Mouse (Mus musculus): ENCODE measurements around the gene Tbc1d10c.

Tbc1d10c gene

DNA sequence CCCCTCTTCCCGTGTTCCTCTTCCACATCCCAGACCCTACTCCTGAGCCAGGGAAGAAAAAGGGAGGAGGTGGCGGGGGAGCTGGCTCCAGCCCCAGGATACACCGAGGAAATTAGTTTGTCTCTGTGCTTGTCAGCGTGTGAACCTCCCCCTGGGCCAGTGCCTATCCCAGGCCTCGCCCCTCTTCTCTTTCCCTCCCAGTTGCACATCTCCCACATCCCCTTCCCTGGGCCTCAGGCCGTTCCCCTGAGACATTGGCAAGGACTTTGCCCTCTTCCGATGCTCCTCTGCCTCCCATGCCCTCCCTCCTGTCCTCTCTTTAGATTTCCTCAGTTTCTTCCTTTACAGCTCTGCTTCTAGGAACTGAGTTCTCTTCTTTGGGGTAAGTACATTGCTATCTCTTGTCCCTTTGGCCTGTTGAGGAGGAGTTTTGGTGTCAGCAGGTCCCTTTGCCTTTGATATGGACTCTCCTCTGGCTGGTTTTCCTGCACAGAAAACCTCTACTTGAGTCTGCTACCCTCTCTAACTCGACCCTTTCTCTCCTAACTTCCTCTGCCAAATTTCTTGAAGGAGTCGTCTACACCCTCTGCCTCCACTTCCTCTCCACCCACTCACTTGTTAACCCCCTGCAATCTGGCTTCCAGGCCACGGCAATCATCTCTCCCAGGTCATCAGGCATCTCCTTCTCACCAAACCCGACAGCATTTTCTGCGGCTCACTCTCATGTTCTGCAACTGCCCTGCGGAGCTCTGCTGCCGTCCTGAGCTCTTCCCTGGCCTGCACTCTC lies 30.1 kb upstream of the Tbc1d10c start:
- CTCF ChIA-PET = interaction anchor here in 3 of 4 experiments (0.9 to 5.5 kb wide), 3 partner anchors 8 to 14 kb away, joined by 3 to 33 read pairs (median 3); no protein-coding TSS in a partner anchor

DNA sequence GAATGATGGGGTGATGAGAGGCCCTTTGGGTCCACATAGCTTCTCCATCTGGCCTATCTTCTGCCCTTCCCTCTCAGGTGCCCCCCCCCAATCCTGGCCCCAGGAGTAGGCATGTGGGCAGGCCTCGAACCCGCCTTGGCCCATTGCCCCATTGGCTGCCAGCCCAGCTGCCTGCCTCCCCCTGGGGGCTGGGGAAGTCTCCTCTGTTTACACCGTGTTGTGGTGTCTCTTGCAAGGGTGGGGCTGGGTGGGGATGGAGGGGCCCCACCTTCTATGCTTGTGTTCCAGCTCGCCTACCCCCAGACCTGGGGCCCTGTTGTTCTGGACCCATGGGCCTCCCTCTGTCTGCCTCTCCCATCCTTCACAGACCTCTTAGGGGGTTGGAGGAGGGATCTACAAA lies 29.3 kb upstream of the Tbc1d10c start:
- POLR2A ChIA-PET = interaction anchor here (0.5 to 2.4 kb wide), 11 partner anchors 8 to 173 kb away, joined by 3 to 6 read pairs (median 4); partner anchors contain the start of gene Pold4 (in 1 of the 4)

More for the DNA sequence above, 30.1 kb upstream of the Tbc1d10c start:
- POLR2A ChIA-PET = interaction anchor here in 3 of 4 experiments (0.5 to 2.4 kb wide), 5 partner anchors 9 to 183 kb away, joined by 3 to 6 read pairs (median 4); partner anchors contain the start of genes Gstp1 (in 1 of the 3) and Pold4 (in 1 of the 3)

DNA sequence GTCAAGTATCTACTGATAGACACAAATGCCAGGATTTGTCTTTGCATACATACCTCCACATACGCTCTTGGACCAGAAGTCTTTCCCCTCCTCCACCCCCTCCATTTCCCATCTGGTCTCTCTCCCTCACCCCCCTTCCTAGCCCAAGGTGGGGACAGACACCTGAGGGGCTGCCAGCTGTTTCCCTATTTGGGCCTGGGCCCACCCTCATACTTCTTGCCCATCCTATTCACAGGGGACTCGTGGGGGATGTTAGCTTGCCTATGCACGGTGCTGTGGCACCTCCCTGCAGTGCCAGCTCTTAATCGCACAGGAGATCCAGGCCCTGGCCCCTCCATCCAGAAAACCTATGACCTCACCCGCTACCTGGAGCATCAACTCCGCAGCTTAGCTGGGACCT lies 28.9 kb upstream of the Tbc1d10c start:
- POLR2A ChIA-PET = interaction anchor here (0.6 to 5.2 kb wide), 12 partner anchors 8 to 172 kb away, joined by 3 to 27 read pairs (median 4); partner anchors contain the start of genes Pold4 (in 1 of the 4) and Rad9a (in 1 of the 4)
- CTCF ChIA-PET = interaction anchor here in 2 of 4 experiments (1.1 to 5.5 kb wide), 4 partner anchors 9 to 14 kb away, joined by 3 to 33 read pairs (median 14); no protein-coding TSS in a partner anchor

More for the DNA sequence above, 29.3 kb upstream of the Tbc1d10c start:
- CTCF ChIA-PET = interaction anchor here in 2 of 4 experiments (1.1 to 5.5 kb wide), 3 partner anchors 8 to 14 kb away, joined by 3 to 33 read pairs (median 4); no protein-coding TSS in a partner anchor

DNA sequence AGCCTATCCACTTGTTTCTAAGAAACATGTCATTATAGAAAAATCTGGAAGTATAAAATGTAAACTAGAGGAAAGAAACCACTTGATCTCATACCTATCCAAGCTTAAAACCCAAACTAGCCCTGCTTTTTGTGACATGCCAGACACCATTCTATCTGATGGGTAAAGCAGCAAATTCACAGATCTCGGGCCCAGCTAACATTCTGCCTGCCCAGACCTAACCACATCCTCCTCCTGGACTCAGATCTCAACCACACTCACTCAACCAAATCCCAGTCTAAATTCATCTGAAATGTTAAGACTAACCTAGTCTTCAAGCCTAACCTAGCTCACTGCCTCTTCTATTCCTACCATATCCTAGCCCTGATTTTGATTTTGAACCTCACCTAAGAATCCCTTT lies 27.7 kb upstream of the Tbc1d10c start:
- ChIA-PET POLR2A (interaction anchor here in 3 of 4 experiments (0.9 to 5.2 kb wide), 8 partner anchors 9 to 81 kb away, joined by 3 to 27 read pairs (median 4); partner anchors contain the start of genes Pold4 (in 1 of the 3) and Rad9a (in 1 of the 3)), CTCF (interaction anchor here in 3 of 4 experiments (1.7 to 6.4 kb wide), 5 partner anchors 9 to 167 kb away, joined by 4 to 40 read pairs (median 24); no protein-coding TSS in a partner anchor)

DNA sequence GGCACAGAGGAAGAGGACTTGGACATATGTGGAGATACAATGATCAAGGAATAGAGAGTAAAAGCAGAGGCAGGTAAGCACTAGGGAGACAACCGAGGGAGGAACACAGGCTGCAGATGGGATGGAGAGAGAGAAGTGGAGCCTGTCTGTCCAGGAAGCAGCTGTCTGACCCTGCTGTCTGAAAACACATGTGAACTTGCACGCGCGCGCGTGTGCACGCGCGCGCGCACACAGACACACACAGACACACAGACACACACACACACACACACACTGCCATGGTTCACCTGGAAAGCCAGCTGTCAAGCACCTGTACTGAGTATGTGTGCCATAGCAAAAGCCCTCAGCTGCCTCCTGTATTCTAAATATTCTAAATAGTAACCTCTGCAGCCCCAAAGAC lies 27.2 kb upstream of the Tbc1d10c start:
- POLR2A ChIA-PET = interaction anchor here in 3 of 4 experiments (0.6 to 5.2 kb wide), 14 partner anchors 10 to 172 kb away, joined by 3 to 27 read pairs (median 4); partner anchors contain the start of genes Pold4 (in 1 of the 3), Rad9a (in 1 of the 3) and Ssh3 (in 1 of the 3)
- CTCF ChIA-PET = interaction anchor here (0.6 to 6.4 kb wide), 7 partner anchors 10 to 337 kb away, joined by 4 to 40 read pairs (median 6); no protein-coding TSS in a partner anchor

DNA sequence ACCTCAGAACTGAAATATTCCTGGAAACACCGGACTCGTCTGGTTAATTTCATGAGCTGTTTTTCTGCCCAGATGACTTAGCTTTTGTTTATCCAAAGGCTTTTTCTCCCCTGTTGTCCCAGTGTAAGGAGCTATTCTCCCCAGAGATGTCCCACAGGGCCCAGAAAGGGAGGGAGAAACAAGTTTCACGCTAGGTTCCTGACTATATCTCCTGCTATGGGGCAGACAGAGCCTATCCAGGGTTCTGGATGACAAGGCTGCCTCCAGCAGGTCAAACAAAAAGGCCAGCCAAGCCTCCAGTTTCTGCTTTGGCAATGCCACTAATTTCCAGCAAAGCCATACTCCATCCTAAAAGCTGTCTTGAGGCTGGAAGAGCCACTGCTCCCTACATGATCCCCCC lies 26.8 kb upstream of the Tbc1d10c start:
- POLR2A ChIA-PET = interaction anchor here in 3 of 4 experiments (0.6 to 9.1 kb wide), 19 partner anchors 9 to 171 kb away, joined by 3 to 54 read pairs (median 4); partner anchors contain the start of genes Pold4 (in 2 of the 3), Rad9a (in 2 of the 3) and Ssh3 (in 1 of the 3)
- CTCF ChIA-PET = interaction anchor here (0.6 to 6.4 kb wide), 12 partner anchors 10 to 337 kb away, joined by 3 to 40 read pairs (median 4); no protein-coding TSS in a partner anchor

DNA sequence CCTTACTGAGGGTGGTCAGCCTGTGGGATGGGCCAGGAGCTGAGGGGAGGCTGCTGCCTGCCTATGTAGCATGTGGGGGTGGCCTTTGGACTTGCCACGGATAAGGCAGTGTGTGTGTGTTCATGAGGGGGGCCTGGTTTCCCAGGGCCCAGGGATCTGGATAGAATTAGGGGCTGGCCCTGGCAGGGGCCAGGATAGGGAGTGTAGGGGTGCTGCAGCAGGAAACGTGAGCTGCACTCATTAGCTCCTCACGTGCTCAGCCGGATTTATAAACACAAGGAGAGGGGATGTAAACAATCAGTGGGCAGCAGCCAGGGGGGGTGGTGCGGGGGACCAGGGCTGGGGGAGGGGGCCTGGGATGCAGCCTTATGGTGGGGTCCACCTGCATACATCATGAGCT lies 26.1 kb upstream of the Tbc1d10c start:
- ChIA-PET CTCF (interaction anchor here (0.6 to 6.4 kb wide), 13 partner anchors 10 to 165 kb away, joined by 3 to 40 read pairs (median 4); partner anchors contain the start of gene Ankrd13d (in 1 of the 4)), POLR2A (interaction anchor here in 3 of 4 experiments (0.6 to 9.1 kb wide), 16 partner anchors 10 to 185 kb away, joined by 3 to 54 read pairs (median 4); partner anchors contain the start of genes Pold4 (in 2 of the 3), Rad9a (in 2 of the 3) and Aip (in 1 of the 3))

DNA sequence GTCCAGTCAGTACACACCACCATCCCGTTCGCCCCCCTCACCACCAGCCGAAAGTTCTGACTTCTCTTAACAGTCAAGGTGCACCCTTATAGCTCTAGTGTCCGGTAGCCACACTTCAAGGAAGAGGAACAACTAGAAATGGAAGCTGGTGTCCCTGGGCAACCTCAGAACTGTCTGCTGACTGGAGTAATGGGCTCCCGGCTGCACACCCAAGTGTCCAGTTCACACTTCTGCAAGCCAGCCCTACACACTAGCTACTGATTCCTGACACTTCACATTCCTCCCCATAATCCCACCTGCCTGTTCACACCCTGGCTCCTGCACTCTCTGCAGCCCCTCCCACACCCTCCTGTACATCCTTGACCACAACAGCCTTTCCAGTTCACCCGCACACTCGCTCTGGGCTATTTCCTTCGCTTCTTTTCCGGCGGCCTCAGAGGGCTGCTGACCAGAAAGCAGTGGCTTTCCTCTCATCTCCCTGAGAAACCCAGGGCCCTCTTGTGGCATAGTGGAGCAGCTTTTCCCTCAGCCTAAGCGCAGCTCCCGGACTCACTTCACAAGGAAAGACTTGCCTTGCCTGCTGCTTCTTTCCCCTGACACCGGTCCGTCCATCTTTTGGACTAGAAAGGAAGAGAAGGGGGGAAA lies 25.1 kb upstream of the Tbc1d10c start:
- CTCF ChIA-PET = interaction anchor here (0.5 to 6.4 kb wide), 15 partner anchors 9 to 134 kb away, joined by 3 to 40 read pairs (median 4); partner anchors contain the start of genes Aip (in 1 of the 4) and Ankrd13d (in 1 of the 4)

DNA sequence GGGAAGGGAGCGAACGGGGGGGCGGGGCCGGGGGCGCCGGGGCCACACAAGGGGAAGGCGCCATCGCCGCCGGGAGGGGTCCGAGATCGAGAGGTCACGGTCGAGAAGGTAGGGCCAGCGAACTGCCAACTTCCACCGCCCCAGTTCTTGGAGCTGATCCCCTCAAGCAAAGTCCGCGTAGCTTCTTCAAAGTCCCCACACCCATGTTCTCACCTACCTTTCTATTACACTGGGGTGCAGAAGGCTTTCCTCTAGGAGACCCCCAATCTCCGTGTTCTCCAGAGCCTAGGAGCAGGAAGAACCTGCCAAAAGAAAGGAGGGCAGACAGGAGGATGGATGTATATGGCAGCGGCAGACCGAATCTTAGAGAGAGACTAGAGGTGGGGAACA lies 24.4 kb upstream of the Tbc1d10c start:
- POLR2A ChIA-PET = interaction anchor here in 3 of 4 experiments (0.6 to 9.1 kb wide), 24 partner anchors 9 to 203 kb away, joined by 3 to 54 read pairs (median 4); partner anchors contain the start of genes Rad9a (in 3 of the 3), Pold4 (in 2 of the 3), Cdk2ap2 (in 1 of the 3) and Ndufv1 (in 1 of the 3)

More for the DNA sequence above, 25.1 kb upstream of the Tbc1d10c start:
- POLR2A ChIA-PET = interaction anchor here in 3 of 4 experiments (0.6 to 9.1 kb wide), 25 partner anchors 9 to 181 kb away, joined by 3 to 54 read pairs (median 4); partner anchors contain the start of genes Pold4 (in 2 of the 3), Rad9a (in 2 of the 3), Aip (in 1 of the 3) and Cdk2ap2 (in 1 of the 3)

DNA sequence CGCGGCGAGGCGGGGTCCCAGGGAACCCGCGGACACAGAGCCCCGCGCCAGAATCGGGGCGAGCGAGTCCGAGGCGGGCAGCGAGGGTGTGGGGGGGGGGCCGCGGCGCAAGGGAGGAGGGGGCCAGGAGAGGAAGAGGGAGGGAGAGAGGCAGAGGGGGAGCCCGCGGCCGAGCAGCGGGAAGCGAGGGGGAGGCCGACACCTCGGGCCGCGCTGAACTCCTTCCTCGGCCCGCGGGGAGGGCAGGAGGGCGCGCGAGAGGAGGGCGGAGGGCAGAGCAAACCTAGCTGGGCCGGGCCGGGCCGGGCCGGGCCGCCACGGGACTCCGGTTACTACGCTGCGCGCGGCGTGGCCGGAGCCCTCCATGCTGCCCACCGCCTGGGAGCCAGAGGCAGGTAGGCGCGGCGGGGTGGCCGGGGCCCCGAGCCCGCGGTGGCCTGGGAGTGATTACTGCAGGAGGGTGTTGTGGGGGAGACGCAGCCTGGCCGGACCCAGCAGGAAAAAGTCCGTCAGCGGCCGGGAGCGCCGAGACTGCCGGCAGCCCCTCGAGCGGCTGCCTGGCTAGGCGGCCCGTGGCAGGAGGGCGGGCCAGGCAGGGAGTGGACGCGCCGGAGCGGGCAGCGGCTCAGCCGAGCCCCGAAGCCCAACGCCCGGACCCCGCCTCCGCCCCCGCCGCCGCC lies 23.8 kb upstream of the Tbc1d10c start:
- CTCF ChIA-PET = interaction anchor here (0.6 to 6.4 kb wide), 14 partner anchors 9 to 1066 kb away, joined by 3 to 40 read pairs (median 4); partner anchors contain the start of genes Aip (in 1 of the 4) and Cdk2ap2 (in 1 of the 4)

More for the DNA sequence above, 24.4 kb upstream of the Tbc1d10c start:
- CTCF ChIA-PET = interaction anchor here (0.8 to 6.4 kb wide), 9 partner anchors 8 to 117 kb away, joined by 3 to 40 read pairs (median 4); partner anchors contain the start of gene Aip (in 1 of the 4)

DNA sequence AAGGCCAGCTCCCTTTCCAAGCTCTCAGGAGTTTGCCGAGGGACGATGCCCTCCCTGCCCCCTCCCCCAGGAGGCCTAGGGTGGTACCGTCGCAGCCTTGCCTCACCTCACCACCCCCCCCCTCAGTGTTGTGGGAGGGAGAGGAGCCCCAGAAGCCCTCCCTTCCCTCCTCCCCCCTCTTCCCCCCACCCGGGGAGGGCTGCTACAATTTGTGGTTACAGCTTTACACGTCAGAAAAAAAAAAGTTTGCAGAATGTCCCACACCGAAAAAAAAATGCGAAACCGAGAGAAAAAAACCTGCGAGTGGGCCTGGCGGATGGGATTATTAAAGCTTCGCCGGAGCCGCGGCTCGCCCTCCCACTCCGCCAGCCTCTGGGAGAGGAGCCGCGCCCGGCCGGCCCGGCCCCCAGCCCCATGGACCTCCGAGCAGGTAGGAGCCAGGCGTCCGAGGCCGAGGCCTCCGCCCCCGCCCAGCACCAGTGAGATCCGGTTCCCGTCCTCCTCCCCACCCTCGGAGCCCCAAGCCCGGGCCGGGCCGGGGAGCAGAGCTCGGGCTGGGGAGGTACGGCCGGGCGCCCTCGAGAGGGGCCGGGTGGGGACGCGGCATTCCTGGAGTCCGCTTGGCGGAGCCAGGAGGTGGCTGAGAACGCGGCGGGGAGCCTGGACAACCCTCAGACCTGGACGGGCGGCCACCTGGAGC lies 23.1 kb upstream of the Tbc1d10c start, which contains the start of the genes Clcf1 and AC109138.7:
Clcf1 (plus strand) TSS at position 168 of the 700 bp plus-strand sequence.
AC109138.7 (plus strand) TSS at position 287 of the 700 bp plus-strand sequence.
- ChIA-PET POLR2A (interaction anchor here (0.6 to 9.1 kb wide), 40 partner anchors 10 to 1445 kb away, joined by 3 to 54 read pairs (median 4); partner anchors contain the start of genes Rad9a (in 4 of the 4), Ankrd13d (in 2 of the 4), Cdk2ap2 (in 2 of the 4) and Acy3 (in 1 of the 4)), CTCF (interaction anchor here (0.6 to 6.4 kb wide), 22 partner anchors 8 to 1067 kb away, joined by 3 to 40 read pairs (median 3); partner anchors contain the start of genes Cdk2ap2 (in 1 of the 4), Pold4 (in 1 of the 4) and Rad9a (in 1 of the 4))

More for the DNA sequence above, 23.8 kb upstream of the Tbc1d10c start:
- POLR2A ChIA-PET = interaction anchor here (0.6 to 9.1 kb wide), 29 partner anchors 10 to 1445 kb away, joined by 3 to 54 read pairs (median 4); partner anchors contain the start of genes Rad9a (in 4 of the 4), Cdk2ap2 (in 2 of the 4), Ankrd13d (in 1 of the 4) and Ndufs8 (in 1 of the 4)

DNA sequence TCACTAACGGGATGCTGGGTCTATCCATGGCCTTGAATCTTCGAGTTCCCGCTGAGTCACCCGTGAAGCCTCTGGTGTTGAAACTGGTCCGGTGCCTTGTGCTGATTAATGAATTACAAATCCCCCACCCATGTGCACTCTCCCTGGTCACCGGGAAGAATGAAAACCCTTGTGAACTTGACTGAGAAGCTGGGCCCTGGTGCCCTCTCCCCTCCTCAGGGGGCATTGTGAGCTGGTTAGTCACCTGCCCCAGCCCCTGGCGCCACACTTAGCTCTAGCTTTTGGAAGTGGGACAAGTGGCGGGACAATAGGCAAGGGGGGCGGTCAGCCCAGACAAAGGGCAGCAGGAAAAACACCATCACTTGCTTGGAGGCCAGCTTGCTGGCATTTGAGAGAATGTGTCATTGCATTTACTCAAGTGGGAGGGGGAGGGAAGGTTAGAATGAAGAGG lies 22.5 kb upstream of the Tbc1d10c start:
- POLR2A ChIA-PET = interaction anchor here (0.6 to 9.1 kb wide), 32 partner anchors 9 to 301 kb away, joined by 3 to 54 read pairs (median 4); partner anchors contain the start of genes Rad9a (in 4 of the 4), Cdk2ap2 (in 2 of the 4), Acy3 (in 1 of the 4) and Ankrd13d (in 1 of the 4)

DNA sequence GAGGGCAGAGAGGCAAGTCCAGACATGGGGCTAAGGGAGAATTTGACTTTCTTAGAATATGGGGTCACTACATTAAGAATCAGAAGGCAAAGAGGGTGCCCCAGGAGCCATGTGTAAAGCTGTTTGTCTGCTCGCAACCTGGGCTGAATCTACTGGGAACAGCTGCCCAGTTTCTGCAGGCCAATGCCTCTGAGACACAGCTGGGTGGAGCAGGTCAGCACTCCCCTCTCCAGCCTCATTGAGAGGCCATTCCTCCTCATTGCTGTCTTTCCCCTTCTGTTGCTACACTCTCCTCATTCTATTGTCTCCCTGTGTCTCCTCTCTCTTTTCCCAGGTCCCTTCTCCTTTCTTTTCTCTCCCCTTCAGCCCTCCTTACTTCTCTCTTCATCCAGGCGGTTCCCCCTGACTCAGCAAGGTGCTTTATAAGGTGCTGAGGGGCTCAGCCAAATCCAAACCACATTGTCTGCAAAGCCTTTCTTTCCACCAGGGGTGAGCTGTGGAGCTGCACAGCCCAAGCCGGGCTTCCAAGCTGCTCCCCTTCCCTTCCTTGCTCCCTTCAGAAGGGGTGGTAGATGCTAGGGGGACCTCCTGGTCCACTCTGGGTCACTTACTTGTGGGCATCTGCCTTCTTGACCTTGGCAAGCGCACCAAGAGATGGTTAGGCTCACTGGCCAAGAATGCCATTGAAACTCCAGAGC lies 21.0 kb upstream of the Tbc1d10c start:
- CTCF ChIA-PET = interaction anchor here (0.6 to 2.1 kb wide), 9 partner anchors 12 to 212 kb away, joined by 3 to 11 read pairs (median 3); no protein-coding TSS in a partner anchor
- POLR2A ChIA-PET = interaction anchor here in 2 of 4 experiments (0.7 to 9.1 kb wide), 8 partner anchors 11 to 541 kb away, joined by 3 to 54 read pairs (median 4); partner anchors contain the start of genes Rad9a (in 2 of the 2) and Pold4 (in 1 of the 2)

More for the DNA sequence above, 22.5 kb upstream of the Tbc1d10c start:
- CTCF ChIA-PET = interaction anchor here (0.6 to 6.4 kb wide), 13 partner anchors 9 to 243 kb away, joined by 3 to 40 read pairs (median 3); partner anchors contain the start of genes Pold4 (in 1 of the 4) and Rad9a (in 1 of the 4)

DNA sequence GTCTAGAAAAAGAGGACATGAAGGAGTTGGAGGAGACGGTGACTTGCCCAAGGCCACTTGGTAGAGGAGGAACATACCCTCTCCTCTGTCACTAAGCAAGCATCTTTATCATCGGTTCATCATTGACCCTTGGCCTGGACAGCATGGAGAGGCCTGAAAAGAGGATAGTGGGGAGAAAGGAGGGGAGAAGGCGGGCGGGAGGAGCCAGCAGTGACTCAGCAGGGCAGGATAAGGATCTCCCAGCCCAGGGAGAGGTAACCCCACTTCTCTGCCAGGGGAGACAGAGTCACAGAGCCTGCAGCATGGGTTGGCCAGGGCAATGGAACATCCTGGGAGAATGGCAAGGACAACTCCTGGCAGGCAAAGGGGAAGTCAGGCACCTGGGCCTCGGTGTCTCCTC lies 17.5 kb upstream of the Tbc1d10c start:
- ChIA-PET CTCF (interaction anchor here (0.6 to 6.0 kb wide), 10 partner anchors 17 to 157 kb away, joined by 3 to 84 read pairs (median 8); partner anchors contain the start of genes Ppp1ca (in 1 of the 4) and Tbc1d10c (in 1 of the 4)), POLR2A (interaction anchor here in 3 of 4 experiments (0.6 to 9.1 kb wide), 5 partner anchors 7 to 189 kb away, joined by 3 to 54 read pairs (median 5); partner anchors contain the start of genes Aip (in 1 of the 3), Ppp1ca (in 1 of the 3) and Rad9a (in 1 of the 3))
